Mouse (Mus musculus) lung, adult 2 months (tissue): ENCODE data around the gene Kcnn3.

Experiments
- CTCF ChIP-seq: fragments of 200-500 bp; IDR thresholded peaks from 2 replicates; pipeline ENCODE4 v1.5.1; 2011; ENCODE audit warnings: mild to moderate bottlenecking, low read length, control low read depth; ENCODE audit not compliant: insufficient read depth
- POLR2A ChIP-seq: fragments of 200-500 bp; IDR thresholded peaks from 2 replicates; pipeline ENCODE4 v1.6.1; 2011; ENCODE audit warnings: low read depth, mild to moderate bottlenecking, control low read depth, low read length, borderline replicate concordance; ENCODE audit errors: extremely low read depth

DNA sequence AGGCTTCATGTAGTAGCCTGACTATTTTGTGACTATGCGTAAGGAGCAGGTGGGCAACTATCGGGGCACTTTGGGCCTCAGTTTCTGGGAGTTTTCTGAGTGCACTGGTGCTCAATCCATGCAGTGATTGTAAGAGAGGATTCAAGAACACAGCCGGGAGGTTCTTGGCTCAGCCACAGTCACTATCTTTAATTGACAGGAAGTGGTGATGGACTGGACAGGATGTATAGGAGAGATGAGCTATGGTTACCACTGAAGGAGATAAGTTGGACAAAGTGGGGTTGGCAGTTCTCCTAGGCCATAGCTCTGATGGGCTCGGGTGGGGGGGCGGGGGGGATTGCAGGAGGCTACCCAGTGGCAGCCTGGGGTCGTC is 20.4 kb downstream of the Kcnn3 start:
- no peak for TF ChIP-seq CTCF
- TF ChIP-seq POLR2A = no peak
